Mouse (Mus musculus): Measurements from ENCODE around the gene Nup214.

Gene Nup214

DNA sequence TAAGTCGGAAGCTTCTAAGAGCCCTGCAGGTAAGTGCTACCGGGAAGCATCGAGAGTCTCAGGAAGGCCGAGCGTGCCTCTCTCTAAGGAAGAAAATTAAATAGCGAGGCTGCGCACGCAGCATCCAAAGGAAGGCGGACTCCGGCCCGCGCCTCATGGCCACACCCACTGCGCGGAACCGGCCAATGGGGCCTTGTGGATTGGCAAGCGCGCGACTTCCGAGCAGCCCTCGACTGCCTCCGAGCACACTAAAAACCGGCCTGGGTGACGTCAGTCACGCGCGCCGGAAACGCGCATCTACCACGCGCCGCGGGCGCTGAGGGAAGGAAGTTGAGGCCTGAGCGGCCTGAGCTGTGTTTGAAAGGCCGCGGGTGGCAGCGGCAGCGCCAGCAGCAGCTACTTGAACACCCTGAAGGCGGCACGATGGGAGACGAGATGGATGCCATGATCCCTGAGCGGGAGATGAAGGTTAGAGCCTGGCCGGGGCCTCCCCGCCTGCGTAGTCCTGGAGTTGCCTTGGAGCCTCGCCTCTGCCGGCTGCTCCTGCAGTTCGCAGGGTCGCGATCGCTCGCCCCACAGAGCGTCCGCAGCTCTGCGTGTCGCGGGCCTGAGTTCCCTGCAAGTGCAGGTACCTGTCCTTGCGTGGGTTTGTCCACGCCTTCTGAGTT, at the start of gene Nup214:
TSS of gene Nup214 (plus strand) at position 296 of the 668 bp plus-strand sequence.
- DNase-seq = peak; percentile 99 to 100

DNA sequence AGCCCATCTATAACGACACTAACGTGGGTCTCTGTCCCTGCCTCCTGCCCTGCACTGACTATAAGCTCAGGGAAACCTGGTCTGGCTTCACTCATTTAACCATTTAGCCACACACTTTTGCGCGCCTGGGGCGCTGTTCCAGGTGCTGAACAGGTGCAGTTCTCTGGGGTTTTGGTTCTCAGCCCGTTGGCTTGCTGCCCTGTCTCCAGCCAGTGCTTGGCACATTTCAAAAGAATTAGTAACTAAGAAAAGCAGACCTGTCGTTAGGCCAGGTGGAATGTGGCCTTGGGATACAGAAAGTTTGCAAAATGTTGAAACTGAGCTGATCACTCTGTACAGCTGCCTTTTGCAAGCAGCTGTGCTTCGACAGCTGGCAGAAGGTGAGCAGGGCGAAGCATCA, 49.4 kb upstream of the Nup214 start:
- DNase-seq = peak; percentile 38

- no peak for DNase-seq
These were observed 48.3 kb upstream of the Nup214 start for GRCm38 (mm10) chr2:31925936-31926335.

GRCm38 (mm10) chr2:31929664-31930063, 44.6 kb upstream of the Nup214 start:
- DNase-seq = no peak

GRCm38 (mm10) chr2:31934551-31934950, 39.7 kb upstream of the Nup214 start:
- no peak for DNase-seq

- no peak for DNase-seq
These were observed 39.2 kb upstream of the Nup214 start for GRCm38 (mm10) chr2:31935054-31935453.

DNA sequence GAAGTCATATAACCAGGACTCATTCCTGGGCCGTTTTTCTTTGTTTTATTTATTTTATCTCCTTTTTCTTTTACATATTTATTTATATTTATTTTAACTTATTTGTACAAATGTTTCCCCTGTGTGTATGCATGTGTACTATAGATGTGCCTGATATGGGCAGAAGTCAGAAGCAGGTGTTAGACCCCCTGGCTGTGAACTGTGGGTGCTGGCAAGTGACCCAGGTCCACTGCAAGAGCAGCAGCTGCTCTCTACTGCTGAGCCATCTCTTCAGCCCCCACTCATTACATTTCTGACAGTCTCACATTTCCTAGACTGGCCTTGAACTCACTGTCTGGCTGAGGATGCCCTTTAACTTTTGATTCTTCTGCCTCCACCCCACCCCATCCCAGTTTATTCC, 35.9 kb upstream of the Nup214 start:
- no peak for DNase-seq

- DNase-seq = no peak
These were observed 31.2 kb upstream of the Nup214 start for GRCm38 (mm10) chr2:31943011-31943410.

DNA sequence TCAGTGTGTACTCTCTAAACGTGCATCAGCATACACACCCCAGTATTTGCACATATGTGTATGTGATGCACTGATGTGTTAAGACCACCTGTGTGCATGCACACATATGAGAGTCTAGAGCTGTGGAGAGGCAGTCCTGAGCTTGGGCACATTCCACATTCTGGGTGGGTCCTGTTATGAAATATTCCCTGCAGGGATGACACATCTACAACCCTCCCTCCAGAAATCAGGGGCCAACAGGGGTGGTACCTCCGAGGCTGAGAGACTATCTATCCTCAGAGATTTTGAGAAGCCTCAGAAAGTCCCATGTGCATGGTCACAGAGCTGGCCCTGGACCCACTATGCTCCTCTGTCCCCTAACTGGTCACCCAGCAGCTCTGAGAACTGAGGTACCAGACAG, 28.7 kb upstream of the Nup214 start:
- DNase-seq = no peak

DNA sequence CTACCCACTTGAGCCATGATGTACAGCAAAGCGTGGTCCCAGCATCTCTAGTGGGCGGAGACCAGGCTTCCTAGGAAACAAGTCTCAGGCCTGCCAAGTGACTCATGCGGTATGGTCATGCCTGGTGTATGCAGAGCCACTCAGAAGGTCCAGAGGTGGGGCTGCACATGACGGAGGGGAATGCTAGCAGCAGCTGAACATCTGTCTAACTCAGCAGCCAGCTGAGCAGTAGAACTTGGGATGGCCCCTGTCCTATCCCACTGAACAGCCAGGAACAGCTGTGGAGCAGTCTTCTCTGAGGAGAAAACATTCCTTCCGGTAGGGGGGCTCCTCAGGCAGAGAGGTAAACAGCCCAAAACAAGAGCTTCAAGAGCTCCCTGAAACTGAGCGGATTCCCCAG, 25.8 kb upstream of the Nup214 start:
- DNase-seq = no peak

DNA sequence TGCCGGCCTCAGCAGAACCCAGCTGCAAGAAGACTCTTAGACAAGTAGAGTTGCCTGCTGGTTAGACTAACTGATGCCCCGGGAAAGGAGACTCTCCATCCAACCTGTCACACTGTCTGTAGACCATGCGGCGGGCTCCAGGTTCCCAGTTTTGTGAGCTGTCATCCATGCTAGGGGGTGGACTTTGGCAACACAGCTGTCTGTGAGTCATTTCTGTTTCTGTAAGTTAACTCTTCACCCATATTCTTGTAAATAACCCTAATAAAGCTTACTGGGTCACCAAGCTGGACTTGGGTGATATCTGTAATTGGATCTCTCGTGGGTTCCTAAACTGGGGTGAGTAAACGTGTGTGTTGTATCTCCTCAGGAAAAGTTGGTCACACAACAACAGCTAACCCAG, 25.4 kb upstream of the Nup214 start:
- DNase-seq = no peak

- peak; percentile 33 to 49 for DNase-seq
These were observed 24.0 kb upstream of the Nup214 start, which contains the start of gene Aif1l for GRCm38 (mm10) chr2:31950058-31950871. Aif1l (plus strand) TSS chr2:31950139.

- DNase-seq = no peak
These were observed 23.3 kb upstream of the Nup214 start for GRCm38 (mm10) chr2:31950966-31951365.

- peak in 1 of 2 experiments; percentile 39 for DNase-seq
These were observed 22.0 kb upstream of the Nup214 start for GRCm38 (mm10) chr2:31952236-31952635.

DNA sequence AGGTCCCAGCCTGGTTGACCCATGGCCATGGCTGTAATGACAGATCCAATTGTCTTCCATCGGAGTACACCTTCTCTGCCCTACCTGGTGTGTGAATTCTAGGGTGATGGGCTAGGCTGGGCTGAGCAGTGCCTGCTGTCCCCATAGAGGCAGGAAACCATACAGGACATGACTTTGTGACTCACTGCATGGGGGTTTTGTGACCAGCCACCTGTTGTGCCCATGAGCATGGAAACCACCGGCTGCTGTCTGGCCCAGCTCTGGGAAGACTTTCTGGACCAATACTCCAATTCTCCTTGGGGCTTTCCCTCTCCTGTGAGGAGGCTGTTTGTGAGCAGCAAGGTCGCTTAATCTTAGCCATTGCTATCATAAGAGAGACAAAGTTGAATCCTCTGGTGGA, 21.5 kb upstream of the Nup214 start:
- no peak for DNase-seq

DNA sequence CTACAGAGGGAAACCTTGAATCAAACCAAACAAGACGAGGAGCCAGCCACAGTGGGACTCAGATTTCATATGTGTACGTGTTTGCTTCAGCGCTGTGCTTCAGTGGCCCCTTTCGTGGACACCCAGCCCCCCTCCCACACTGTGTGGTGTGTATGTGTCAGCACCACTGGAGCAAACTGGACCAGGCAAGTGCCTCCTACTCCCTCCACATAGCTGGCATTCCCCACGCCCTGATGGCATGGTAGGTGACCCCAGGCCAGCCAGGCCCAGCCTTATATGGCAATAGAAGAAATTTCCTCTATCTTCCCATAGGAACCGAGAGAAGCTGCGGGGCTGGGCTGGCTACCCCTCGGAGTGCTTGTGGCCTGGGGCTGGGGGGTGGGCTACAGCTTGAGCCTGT, 20.5 kb upstream of the Nup214 start:
- no peak for DNase-seq

DNA sequence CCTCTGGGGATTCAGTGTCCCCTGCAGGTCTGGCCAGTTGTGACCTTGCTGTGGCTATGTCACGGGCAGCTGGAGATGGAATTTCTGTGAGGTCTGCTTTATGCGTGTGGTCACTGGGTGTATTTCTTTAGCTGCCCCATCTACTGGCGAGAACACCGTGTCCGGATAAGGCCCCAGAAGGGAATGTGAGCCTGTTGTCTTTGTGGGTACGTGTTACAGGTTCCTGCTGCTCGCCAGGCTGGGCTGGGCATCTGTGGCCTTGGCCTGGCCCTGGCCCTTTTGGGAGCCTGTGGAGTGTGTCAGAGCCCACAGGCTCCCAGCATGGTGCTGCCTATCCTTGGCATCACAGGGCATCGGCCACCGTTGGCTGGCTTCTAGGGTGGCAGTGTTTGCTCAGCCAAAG, 19.5 kb upstream of the Nup214 start:
- DNase-seq = peak; percentile 31 to 45

DNA sequence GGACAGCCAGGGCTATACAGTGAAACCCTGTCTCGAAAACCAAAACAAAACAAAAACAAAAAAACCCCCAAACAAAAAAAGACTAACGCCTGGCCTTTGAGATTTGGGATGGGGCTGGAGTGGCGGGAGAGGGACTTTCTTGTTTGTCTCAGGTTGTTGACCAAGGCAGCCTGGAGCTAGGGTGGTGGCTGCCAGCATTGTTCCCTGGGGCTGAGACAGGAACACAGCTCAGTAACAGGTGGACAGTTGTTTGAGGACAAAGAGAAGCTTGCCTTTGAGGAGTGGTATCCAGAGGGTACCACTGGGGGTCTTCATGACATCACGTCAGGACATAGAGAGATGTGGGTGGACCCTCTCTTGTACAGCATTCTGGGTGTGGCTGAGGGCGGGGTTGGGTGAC, 18.6 kb upstream of the Nup214 start:
- no peak for DNase-seq

- DNase-seq = no peak
These were observed 17.0 kb upstream of the Nup214 start for GRCm38 (mm10) chr2:31957211-31957610.

- DNase-seq = no peak
These were observed 13.2 kb upstream of the Nup214 start for GRCm38 (mm10) chr2:31960986-31961385.

GRCm38 (mm10) chr2:31961791-31962222, 12.4 kb upstream of the Nup214 start:
- no peak for DNase-seq

DNA sequence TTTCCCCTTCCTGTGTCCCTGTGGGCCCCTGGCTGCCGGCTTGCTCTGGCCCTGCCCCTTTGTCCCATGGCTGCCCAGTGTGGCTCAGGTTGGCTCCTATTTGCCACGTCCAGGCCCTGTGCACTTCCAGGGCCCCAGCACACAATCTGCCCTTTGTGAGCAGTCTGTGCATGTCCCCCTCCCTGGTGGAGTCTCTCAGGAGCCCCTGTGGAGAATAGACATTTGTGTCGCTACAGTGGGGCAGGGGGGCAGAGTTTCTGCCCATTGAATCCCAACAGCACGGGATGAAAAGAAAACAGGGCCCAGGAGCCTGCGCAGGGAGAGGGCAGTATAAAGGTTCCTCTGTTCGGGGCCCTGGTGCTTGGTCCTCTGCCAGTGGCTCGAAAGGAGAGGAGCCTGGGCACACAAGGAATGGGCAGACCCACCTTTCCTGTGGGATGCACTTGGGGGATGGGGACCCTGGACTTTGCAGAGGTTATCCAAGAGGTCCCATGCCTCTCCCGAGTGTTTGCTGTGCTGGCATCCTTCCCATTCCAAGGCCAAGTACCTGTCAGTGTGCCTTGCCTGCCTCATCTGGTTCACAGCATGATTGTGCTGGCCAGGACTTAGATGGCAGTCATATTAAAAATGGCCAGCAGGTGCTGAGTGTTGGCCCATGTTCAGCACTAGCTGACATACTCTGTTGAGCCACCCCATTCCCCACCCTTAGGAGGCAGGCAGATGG, 11.6 kb upstream of the Nup214 start:
- DNase-seq = peak; percentile 71 to 78

GRCm38 (mm10) chr2:31963491-31963890, 10.7 kb upstream of the Nup214 start:
- DNase-seq = peak; percentile 56 to 69

DNA sequence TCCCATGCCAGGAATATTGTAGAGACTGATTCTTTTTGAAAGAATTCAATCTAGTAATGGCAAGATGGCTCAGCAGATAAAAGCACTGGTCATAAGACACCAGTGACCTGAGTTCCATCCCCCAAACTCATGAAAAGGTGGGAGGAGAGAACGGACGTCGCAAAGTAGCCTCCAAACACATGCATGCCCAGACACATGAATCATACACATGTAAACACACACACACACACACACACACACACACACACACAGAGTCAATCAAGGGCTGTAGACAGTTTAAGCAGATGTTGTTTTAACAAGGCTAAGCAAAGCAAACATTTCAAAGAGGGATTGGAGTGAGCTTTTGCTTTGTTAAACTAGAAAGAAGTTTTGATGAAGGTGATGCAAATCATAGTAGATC, 10.0 kb upstream of the Nup214 start:
- DNase-seq = no peak
